Mouse (Mus musculus) embryonic facial prominence, embryonic 11.5 days (tissue): ENCODE measurements around the gene Cdiptos. TPM values are rescaled to one million over a fixed set of nuclear protein-coding genes. Genes with fewer than 3 reads are reported as not detected.

ENCODE experiments used
- ATAC-seq: fragments of 200-750 bp; cut with Nextera tagmentation; replicated peaks from 2 replicates; pipeline ENCODE4 v1.8.0; 2017; ENCODE audit warnings: low read depth; ENCODE audit not compliant: insufficient number of reproducible peaks, low FRiP score, low TSS enrichment
- DNase-seq: peaks from one replicate; pipeline ENCODE4 v3.0.0-alpha.2; 2015; ENCODE audit warnings: low spot score
- H3K27ac ChIP-seq: fragments of 300-500 bp; sonication (generic); replicated peaks from 2 replicates; pipeline ENCODE4 v1.5.1; 2014; ENCODE audit warnings: mild to moderate bottlenecking, low read depth, low read length, control low read depth
- H3K27me3 ChIP-seq: fragments of 300-500 bp; sonication (generic); 2 replicates; pipeline ENCODE4 v1.6.1; 2014; ENCODE audit warnings: mild to moderate bottlenecking, low read length, moderate library complexity, mixed read lengths; ENCODE audit not compliant: control insufficient read depth, insufficient read depth
- H3K36me3 ChIP-seq: fragments of 300-500 bp; sonication (generic); replicated peaks from 2 replicates; pipeline ENCODE4 v1.6.1; 2014; ENCODE audit warnings: low read depth, mild to moderate bottlenecking, low read length, moderate library complexity, mixed read lengths; ENCODE audit not compliant: control insufficient read depth, insufficient read depth
- H3K4me1 ChIP-seq: fragments of 300-500 bp; sonication (generic); 2 replicates; pipeline ENCODE4 v1.6.1; 2014; ENCODE audit warnings: low read length, mixed read lengths; ENCODE audit not compliant: control insufficient read depth, insufficient read depth
- H3K4me2 ChIP-seq: fragments of 300-500 bp; sonication (generic); 2 replicates; pipeline ENCODE4 v1.6.1; 2014; ENCODE audit warnings: low read depth, mild to moderate bottlenecking, control low read depth, low read length, moderate library complexity
- H3K4me3 ChIP-seq: fragments of 300-500 bp; sonication (generic); 2 replicates; pipeline ENCODE4 v1.5.1; 2014; ENCODE audit warnings: low read depth, low read length, control low read depth
- H3K9ac ChIP-seq: fragments of 300-500 bp; sonication (generic); replicated peaks from 2 replicates; pipeline ENCODE4 v1.6.1; 2014; ENCODE audit warnings: mild to moderate bottlenecking, control low read depth, low read length
- H3K9me3 ChIP-seq: fragments of 300-500 bp; sonication (generic); replicated peaks from 2 replicates; pipeline ENCODE4 v1.6.1; 2016; ENCODE audit warnings: mild to moderate bottlenecking, low read length, inconsistent platforms, mixed read lengths; ENCODE audit not compliant: control insufficient read depth
- WGBS: fragments of 180-500 bp; shearing (Covaris S2); extraction: QIAGEN DNeasy Blood & Tissue Kit; methylation state at CpG from one replicate; pipeline ENCODE4 v1.1.7; 2014; 5-methylcytosine and 5-hydroxymethylcytosine counted together
- polyA plus RNA-seq: library from polyadenylated mRNA; unstranded; fragments of >200 nt; fragmentation: Nextera tagmentation; extraction: Ambion mirVana; gene quantifications from 2 replicates; pipeline ENCODE4 v1.2.1, GENCODE M21; 2014

Cdiptos gene
- polyA plus RNA-seq, 1 experiment from 2014 or later: 2.0 TPM

- Histone ChIP-seq H3K9ac (no peak overlapping the region), H3K4me1 (no peaks in the 10 kb centered on the region), H3K4me3 (no peak overlapping the region), H3K4me2 (no peak overlapping the region), H3K36me3 (no peaks in the 10 kb centered on the region), H3K27me3 (no peaks in the 10 kb centered on the region), H3K9me3 (no peaks in the 10 kb centered on the region), H3K27ac (no peak overlapping the region)
- 30% methylated on average over 3 of the region's 3 CpGs for WGBS
- DNase-seq: no peak
- no peak for ATAC-seq
These were observed 49.6 kb downstream of the Cdiptos start for GRCm38 (mm10) chr7:126926299-126926698.

- no peak overlapping the region for H3K4me2 ChIP-seq
- no peaks in the 10 kb centered on the region for H3K9me3 ChIP-seq
- no peak overlapping the region for H3K4me3 ChIP-seq
- H3K27me3 ChIP-seq: no peaks in the 10 kb centered on the region
- ATAC-seq (no peak), DNase-seq (no peak)
- H3K27ac ChIP-seq: no peak overlapping the region
- no peaks in the 10 kb centered on the region for H3K4me1 ChIP-seq
- 78% methylated on average over 5 of the region's 5 CpGs for WGBS
- H3K36me3 ChIP-seq: no peaks in the 10 kb centered on the region
- no peak overlapping the region for H3K9ac ChIP-seq
These were observed 51.9 kb downstream of the Cdiptos start for GRCm38 (mm10) chr7:126923999-126924398.

GRCm38 (mm10) chr7:126922624-126923060 is 53.3 kb downstream of the Cdiptos start, which contains the start of gene Tmem219:
Tmem219 (minus strand) TSS chr7:126922917.
- DNase-seq (peak; percentile 15), ATAC-seq (0 out of 2 replicates have a peak, but pooled peaks have one; percentile 48)
- no peaks in the 10 kb centered on the region for H3K36me3 ChIP-seq
- no peak within 1 kb of the TSS for H3K4me2 ChIP-seq
- 68% methylated on average over 5 of the region's 5 CpGs for WGBS
- no peaks in the 10 kb centered on the region for H3K4me1 ChIP-seq
- no peak within 1 kb of the TSS for H3K4me3 ChIP-seq
- no peak within 1 kb of the TSS for H3K27ac ChIP-seq
- H3K9ac ChIP-seq: no peak within 1 kb of the TSS
- H3K27me3 ChIP-seq: no peaks in the 10 kb centered on the region
- no peaks in the 10 kb centered on the region for H3K9me3 ChIP-seq

Other genes starting within 250 kb of the Cdiptos start
- 37.1 and 44.9 TPM in 2 replicates for gene Mapk3, start 216.5 kb downstream of the Cdiptos start, polyA plus RNA-seq
- 0.60 and 1.3 TPM in 2 replicates for gene Gdpd3, start 209.8 kb downstream of the Cdiptos start, polyA plus RNA-seq
- 89.1 and 109 TPM in 2 replicates for gene Ypel3, start 199.1 kb downstream of the Cdiptos start, polyA plus RNA-seq
- 0.18 and 0.27 TPM in 2 replicates for gene Tbx6, start 194.6 kb downstream of the Cdiptos start, polyA plus RNA-seq
- 374 and 401 TPM in 2 replicates for gene Ppp4c, start 183.6 kb downstream of the Cdiptos start, polyA plus RNA-seq
- 2.4 and 2.5 TPM in 2 replicates for gene Fam57b, start 178.4 kb downstream of the Cdiptos start, polyA plus RNA-seq
- gene 4930451I11Rik, start 144.5 kb downstream of the Cdiptos start, polyA plus RNA-seq: not detected in 2 replicates
- 1.5 and 1.7 TPM in 2 replicates for gene Doc2a, start 128.7 kb downstream of the Cdiptos start, polyA plus RNA-seq
- gene Hirip3, start 114.1 kb downstream of the Cdiptos start, polyA plus RNA-seq: 18.8 and 23.4 TPM in 2 replicates
- 100 and 101 TPM in 2 replicates for gene Ino80e, start 113.7 kb downstream of the Cdiptos start, polyA plus RNA-seq
- 21.6 and 23.6 TPM in 2 replicates for gene Taok2, start 91.4 kb downstream of the Cdiptos start, polyA plus RNA-seq
- 15.8 and 18.4 TPM in 2 replicates for gene Tmem219, start 53.2 kb downstream of the Cdiptos start, polyA plus RNA-seq
- gene Kctd13, start 47.2 kb downstream of the Cdiptos start, polyA plus RNA-seq: 15.1 and 18.5 TPM in 2 replicates
- gene Asphd1, start 26.5 kb downstream of the Cdiptos start, polyA plus RNA-seq: 0.60 TPM in 2 replicates
- 1.2 and 3.2 TPM in 2 replicates for gene Sez6l2, start 25.5 kb downstream of the Cdiptos start, polyA plus RNA-seq
- 64.3 and 71.6 TPM in 2 replicates for gene Cdipt, start 184 bp downstream of the Cdiptos start, polyA plus RNA-seq
- gene Mvp, start 38.5 kb upstream of the Cdiptos start, polyA plus RNA-seq: 2.6 and 3.0 TPM in 2 replicates
- gene Pagr1b, start 40.4 kb upstream of the Cdiptos start, polyA plus RNA-seq: 0.32 and 0.53 TPM in 2 replicates
- 53.4 and 75.3 TPM in 2 replicates for gene Pagr1a, start 41.3 kb upstream of the Cdiptos start, polyA plus RNA-seq
- 52.7 and 56.0 TPM in 2 replicates for gene Gm42742, start 45.0 kb upstream of the Cdiptos start, polyA plus RNA-seq
- gene Prrt2, start 45.1 kb upstream of the Cdiptos start, polyA plus RNA-seq: 7.6 and 7.7 TPM in 2 replicates
- gene Maz, start 50.9 kb upstream of the Cdiptos start, polyA plus RNA-seq: 63.1 and 66.4 TPM in 2 replicates
- gene Kif22, start 66.4 kb upstream of the Cdiptos start, polyA plus RNA-seq: 192 and 199 TPM in 2 replicates
- not detected in 2 replicates for gene Zg16, start 111.2 kb upstream of the Cdiptos start, polyA plus RNA-seq
- gene AI467606, start 115.3 kb upstream of the Cdiptos start, polyA plus RNA-seq: 1.0 and 1.1 TPM in 2 replicates
- gene Qprt, start 146.1 kb upstream of the Cdiptos start, polyA plus RNA-seq: 2.5 and 3.0 TPM in 2 replicates
- gene Spn, start 161.7 kb upstream of the Cdiptos start, polyA plus RNA-seq: not detected in 2 replicates
- 71.8 and 74.0 TPM in 2 replicates for gene Cd2bp2, start 220.0 kb upstream of the Cdiptos start, polyA plus RNA-seq
- 15.8 and 19.2 TPM in 2 replicates for gene Tbc1d10b, start 232.4 kb upstream of the Cdiptos start, polyA plus RNA-seq
- gene Mylpf, start 232.8 kb upstream of the Cdiptos start, polyA plus RNA-seq: 19.8 and 22.8 TPM in 2 replicates